9 mouse cellular contexts compared by ENCODE assay signal in the genomic region with DNA sequence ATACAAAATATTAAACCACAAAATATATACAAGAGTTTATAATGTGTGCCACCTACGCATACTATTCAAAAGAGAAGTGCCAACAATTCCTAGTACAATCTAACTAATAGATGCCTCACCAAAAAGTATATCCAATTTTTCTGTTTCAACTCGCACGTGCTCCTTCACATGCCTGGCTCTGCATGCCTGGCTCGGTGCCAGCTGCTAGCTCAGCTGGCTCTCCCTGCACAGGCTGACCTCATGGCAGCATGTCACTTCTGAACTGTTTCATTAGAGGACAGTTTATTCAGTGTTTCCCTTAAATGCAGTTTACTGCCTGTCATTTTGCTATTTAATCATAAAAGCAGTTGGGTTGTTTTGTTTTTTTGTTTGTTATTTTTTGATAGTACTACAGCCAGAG. TPM values are rescaled to one million over a fixed set of nuclear protein-coding genes. Genes with fewer than 3 reads are reported as not detected.
DNase-seq lines count a peak whose midpoint lies in the region; ATAC-seq and TF ChIP-seq lines count a peak whose summit lies in the region.
"Had no signal": no experiment of that assay in that cellular context is flagged by ENCODE, and none has a peak within 500 bp of the region (broad histone marks: within the 10 kb centered on the region; RNA-seq: fewer than 3 reads in every experiment).

No protein-coding gene starts in this region.

- DNase-seq in 3T3-L1 (ENCODE audit: low read depth, low spot score) = peak; percentile 26
- DNase-seq in adrenal gland, adult (ENCODE audit: inconsistent age in 2 of 2, low spot score in 1 of 2) = peak; percentile 78 to 87
- DNase-seq in embryonic facial prominence, embryonic 10.5 days (ENCODE audit: low spot score) = peak; percentile 26
- DNase-seq in heart, embryonic 10.5 days (ENCODE audit: low spot score) = peak; percentile 78
- DNase-seq in kidney, postnatal 0 days (ENCODE audit: low spot score) = peak; percentile 60
- DNase-seq in lung, postnatal 4 days = peak; percentile 60 to 77
- peak; percentile 59 to 80 for DNase-seq in urinary bladder, postnatal 36 days (ENCODE audit: low spot score in 2 of 2)
- DNase-seq in thymus, postnatal 4 days = no peak

- no peak for TF ChIP-seq CTCF in kidney, postnatal 0 days (IDR thresholded peaks at IDR 0.05; ENCODE audit: low read depth)

- no peak overlapping the region for H3K4me3 ChIP-seq in embryonic facial prominence, embryonic 10.5 days
- H3K4me3 ChIP-seq in heart, embryonic 10.5 days = no peak overlapping the region
- no peak overlapping the region for H3K4me3 ChIP-seq in kidney, postnatal 0 days (replicated peaks; ENCODE audit: low read depth, low read length)
- H3K4me3 ChIP-seq: limb, embryonic 12.5 days had no signal

- ATAC-seq in kidney, postnatal 0 days (replicated peaks; ENCODE audit: low FRiP score, low read depth) = 0 out of 2 replicates have a peak, but pooled peaks have one; percentile 43

- H3K9ac ChIP-seq in kidney, postnatal 0 days (ENCODE audit: low read depth, low read length) = no peak overlapping the region
- H3K9ac ChIP-seq: limb, embryonic 12.5 days had no signal

- H3K4me1 ChIP-seq in embryonic facial prominence, embryonic 10.5 days = no peaks in the 10 kb centered on the region
- H3K4me1 ChIP-seq in heart, embryonic 10.5 days = peaks cover 4% of the 10 kb centered on the region; the same call in 1 of the 2 replicates
- H3K4me1 ChIP-seq in kidney, postnatal 0 days (replicated peaks; ENCODE audit: insufficient read depth, low read length) = no peaks in the 10 kb centered on the region

- no peak overlapping the region for H3K4me2 ChIP-seq in kidney, postnatal 0 days (ENCODE audit: low read length)
- H3K4me2 ChIP-seq: limb, embryonic 12.5 days had no signal

- H3K9me3 ChIP-seq in embryonic facial prominence, embryonic 10.5 days = no peaks in the 10 kb centered on the region
- H3K9me3 ChIP-seq in heart, embryonic 10.5 days = no peaks in the 10 kb centered on the region
- H3K9me3 ChIP-seq in kidney, postnatal 0 days (replicated peaks; ENCODE audit: low read length) = no peaks in the 10 kb centered on the region
- H3K9me3 ChIP-seq: limb, embryonic 12.5 days had no signal

- H3K27ac ChIP-seq in embryonic facial prominence, embryonic 10.5 days (replicated peaks) = no peak overlapping the region
- H3K27ac ChIP-seq in heart, embryonic 10.5 days = no peak overlapping the region
- H3K27ac ChIP-seq in kidney, postnatal 0 days = no peak overlapping the region
- H3K27ac ChIP-seq: limb, embryonic 12.5 days had no signal

- WGBS in embryonic facial prominence, embryonic 10.5 days = 85% methylated on average over 4 of the region's 4 CpGs
- 48% methylated on average over 4 of the region's 4 CpGs for WGBS in heart, embryonic 10.5 days
- 26% methylated on average over 4 of the region's 4 CpGs for WGBS in kidney, postnatal 0 days

- no peaks in the 10 kb centered on the region for H3K27me3 ChIP-seq in embryonic facial prominence, embryonic 10.5 days (replicated peaks; ENCODE audit: low read depth, poor library complexity, severe bottlenecking)
- no peaks in the 10 kb centered on the region for H3K27me3 ChIP-seq in heart, embryonic 10.5 days (ENCODE audit: insufficient read depth, poor library complexity, severe bottlenecking)
- H3K27me3 ChIP-seq in kidney, postnatal 0 days (ENCODE audit: insufficient read depth, low read length) = no peaks in the 10 kb centered on the region
- H3K27me3 ChIP-seq: limb, embryonic 12.5 days had no signal

- peaks cover 10% of the 10 kb centered on the region for H3K36me3 ChIP-seq in embryonic facial prominence, embryonic 10.5 days (replicated peaks)
- H3K36me3 ChIP-seq in heart, embryonic 10.5 days = peaks cover 7% of the 10 kb centered on the region; the same call in 1 of the 2 replicates
- no peaks in the 10 kb centered on the region for H3K36me3 ChIP-seq in kidney, postnatal 0 days (ENCODE audit: insufficient read depth, low read length)

RNA-seq across cellular contexts. Expression of gene Fcho2, which starts 46.9 kb away (rescaled TPM):
- 33.8 and 35.7 TPM in 2 replicates for polyA plus RNA-seq in embryonic facial prominence, embryonic 10.5 days (2016; fragmentation: Nextera tagmentation; extraction: Ambion mirVana)
- 26.7 and 30.2 TPM in 2 replicates for polyA plus RNA-seq in heart, embryonic 10.5 days (2016; fragmentation: Nextera tagmentation; extraction: Ambion mirVana)
- polyA plus RNA-seq in kidney, postnatal 0 days (2015; fragmentation: Nextera tagmentation; extraction: Ambion mirVana) = 33.0 and 33.5 TPM in 2 replicates
